Mouse (Mus musculus) bone marrow, adult 2 months (tissue): Measurements from ENCODE around the gene Tmem178.

Experiments
- CTCF ChIP-seq: fragments of 200-500 bp; IDR thresholded peaks from 2 replicates; pipeline ENCODE4 v1.5.1; 2011; ENCODE audit warnings: low read length, control low read depth; ENCODE audit not compliant: control insufficient read depth, insufficient read depth
- POLR2A ChIP-seq: fragments of 200-500 bp; IDR thresholded peaks from 2 replicates; pipeline ENCODE4 v1.6.1; 2011; ENCODE audit warnings: low read depth, mild to moderate bottlenecking, control low read depth, low read length, borderline replicate concordance; ENCODE audit not compliant: control insufficient read depth

GRCm38 (mm10) chr17:81001010-81001409 is 56.6 kb downstream of the Tmem178 start:
- TF ChIP-seq CTCF (no peak), POLR2A (no peak)
